Mouse (Mus musculus) embryonic facial prominence, embryonic 12.5 days (tissue): ENCODE results near the gene Ikbip. TPM values are rescaled to one million over a fixed set of nuclear protein-coding genes. Genes with fewer than 3 reads are reported as not detected.

Experiments used
- ATAC-seq: fragments of 200-750 bp; cut with Nextera tagmentation; 2 replicates; pipeline ENCODE4 v1.8.0; 2017; ENCODE audit not compliant: insufficient number of reproducible peaks, insufficient read depth, low FRiP score, low TSS enrichment
- H3K27ac ChIP-seq: fragments of 300-500 bp; sonication (generic); 2 replicates; pipeline ENCODE4 v1.5.1; 2016; ENCODE audit warnings: mild to moderate bottlenecking
- H3K27me3 ChIP-seq: fragments of 300-500 bp; sonication (generic); 2 replicates; pipeline ENCODE4 v1.6.1; 2016; ENCODE audit warnings: mild to moderate bottlenecking, moderate library complexity
- H3K36me3 ChIP-seq: fragments of 300-500 bp; sonication (generic); 2 replicates; pipeline ENCODE4 v1.6.1; 2016; ENCODE audit warnings: mild to moderate bottlenecking
- H3K4me1 ChIP-seq: fragments of 300-500 bp; sonication (generic); 2 replicates; pipeline ENCODE4 v1.6.1; 2016
- H3K4me2 ChIP-seq: fragments of 300-500 bp; sonication (generic); replicated peaks from 2 replicates; pipeline ENCODE4 v1.6.1; 2016; ENCODE audit warnings: mild to moderate bottlenecking, moderate library complexity
- H3K4me3 ChIP-seq: fragments of 300-500 bp; sonication (generic); 2 replicates; pipeline ENCODE4 v1.5.1; 2016; ENCODE audit warnings: mild to moderate bottlenecking
- H3K9ac ChIP-seq: fragments of 300-500 bp; sonication (generic); 2 replicates; pipeline ENCODE4 v1.6.1; 2016; ENCODE audit warnings: mild to moderate bottlenecking, moderate library complexity
- H3K9me3 ChIP-seq: fragments of 300-500 bp; sonication (generic); 2 replicates; pipeline ENCODE4 v1.6.1; 2016; ENCODE audit warnings: mild to moderate bottlenecking, moderate library complexity
- WGBS: fragments of 180-500 bp; shearing (Covaris S2); methylation state at CpG from one replicate; pipeline ENCODE4 v1.1.7; 2016; 5-methylcytosine and 5-hydroxymethylcytosine counted together
- polyA plus RNA-seq: library from polyadenylated mRNA; unstranded; fragments of >200 nt; fragmentation: Nextera tagmentation; extraction: Ambion mirVana; gene quantifications from 2 replicates; pipeline ENCODE4 v1.2.1, GENCODE M21; 2016

Gene Ikbip
- 47.2 and 48.5 TPM in 2 replicates for polyA plus RNA-seq

GRCm38 (mm10) chr10:91082550-91083392, at the start of gene Ikbip, which contains the start of gene Apaf1:
Ikbip (plus strand) TSS chr10:91082940.
Apaf1 (minus strand) TSS chr10:91082770.
- Histone ChIP-seq H3K4me1 (no peaks in the 10 kb centered on the region), H3K36me3 (peaks cover 11% of the 10 kb centered on the region), H3K27ac (peak within 1 kb of the TSS; percentile 83), H3K9me3 (no peaks in the 10 kb centered on the region), H3K9ac (peak within 1 kb of the TSS; percentile 82), H3K27me3 (no peaks in the 10 kb centered on the region), H3K4me3 (peak within 1 kb of the TSS; percentile 89), H3K4me2 (peak within 1 kb of the TSS; percentile 55)
- peak; percentile 97 for ATAC-seq
- WGBS, result under 1% methylated on average over 87 of the region's 87 CpGs

GRCm38 (mm10) chr10:91033942-91034341, 48.8 kb upstream of the Ikbip start:
- H3K4me2 ChIP-seq, result no peak overlapping the region
- no peak overlapping the region for H3K9ac ChIP-seq
- no peaks in the 10 kb centered on the region for H3K9me3 ChIP-seq
- no peak overlapping the region for H3K27ac ChIP-seq
- H3K4me3 ChIP-seq, result no peak overlapping the region
- 29% methylated on average over 8 of the region's 8 CpGs for WGBS
- ATAC-seq, result no peak
- peaks cover 14% of the 10 kb centered on the region; the same call in 1 of the 2 replicates for H3K36me3 ChIP-seq
- no peaks in the 10 kb centered on the region for H3K27me3 ChIP-seq
- H3K4me1 ChIP-seq, result no peaks in the 10 kb centered on the region

- no peaks in the 10 kb centered on the region for H3K27me3 ChIP-seq
- H3K9me3 ChIP-seq, result no peaks in the 10 kb centered on the region
- no peak overlapping the region for H3K4me3 ChIP-seq
- ATAC-seq, result no peak
- WGBS, result 91% methylated on average over 4 of the region's 4 CpGs
- H3K36me3 ChIP-seq, result peaks cover 49% of the 10 kb centered on the region
- no peaks in the 10 kb centered on the region for H3K4me1 ChIP-seq
- H3K9ac ChIP-seq, result no peak overlapping the region
- H3K4me2 ChIP-seq, result no peak overlapping the region
- no peak overlapping the region for H3K27ac ChIP-seq
These were observed 33.0 kb upstream of the Ikbip start for GRCm38 (mm10) chr10:91049696-91050095.

- peaks cover 56% of the 10 kb centered on the region for H3K36me3 ChIP-seq
- 94% methylated on average over 3 of the region's 3 CpGs for WGBS
These were observed 31.6 kb upstream of the Ikbip start for GRCm38 (mm10) chr10:91051156-91051555.

GRCm38 (mm10) chr10:91052734-91053133, 30.0 kb upstream of the Ikbip start:
- Histone ChIP-seq H3K27ac (no peak overlapping the region), H3K4me2 (no peak overlapping the region), H3K9me3 (no peaks in the 10 kb centered on the region), H3K9ac (no peak overlapping the region), H3K4me1 (no peaks in the 10 kb centered on the region), H3K4me3 (no peak overlapping the region), H3K27me3 (no peaks in the 10 kb centered on the region), H3K36me3 (peaks cover 51% of the 10 kb centered on the region)
- ATAC-seq, result no peak

More at GRCm38 (mm10) chr10:91051156-91051555, 31.6 kb upstream of the Ikbip start:
- no peaks in the 10 kb centered on the region for H3K4me1 ChIP-seq
- H3K9me3 ChIP-seq, result no peaks in the 10 kb centered on the region
- H3K27ac ChIP-seq, result no peak overlapping the region
- no peak overlapping the region for H3K4me3 ChIP-seq
- no peak overlapping the region for H3K9ac ChIP-seq
- no peak for ATAC-seq
- H3K27me3 ChIP-seq, result no peaks in the 10 kb centered on the region
- no peak overlapping the region for H3K4me2 ChIP-seq

- Histone ChIP-seq H3K4me1 (no peaks in the 10 kb centered on the region), H3K4me3 (no peak overlapping the region), H3K9me3 (no peaks in the 10 kb centered on the region), H3K4me2 (no peak overlapping the region), H3K36me3 (peaks cover 48% of the 10 kb centered on the region), H3K9ac (no peak overlapping the region), H3K27me3 (no peaks in the 10 kb centered on the region), H3K27ac (no peak overlapping the region)
- WGBS, result 43% methylated on average over 5 of the region's 5 CpGs
- ATAC-seq, result no peak
These were observed 22.0 kb upstream of the Ikbip start for GRCm38 (mm10) chr10:91060742-91061141.

GRCm38 (mm10) chr10:91062355-91062754, 20.4 kb upstream of the Ikbip start:
- WGBS, result 93% methylated on average over 6 of the region's 6 CpGs
- Histone ChIP-seq H3K27me3 (no peaks in the 10 kb centered on the region), H3K27ac (no peak overlapping the region), H3K9ac (no peak overlapping the region), H3K4me3 (no peak overlapping the region), H3K36me3 (peaks cover 59% of the 10 kb centered on the region), H3K9me3 (no peaks in the 10 kb centered on the region), H3K4me2 (no peak overlapping the region), H3K4me1 (no peaks in the 10 kb centered on the region)
- no peak for ATAC-seq

GRCm38 (mm10) chr10:91071768-91072167, 11.0 kb upstream of the Ikbip start:
- Histone ChIP-seq H3K9ac (no peak overlapping the region), H3K9me3 (no peaks in the 10 kb centered on the region), H3K27ac (no peak overlapping the region), H3K4me3 (no peak overlapping the region), H3K4me2 (no peak overlapping the region), H3K27me3 (no peaks in the 10 kb centered on the region), H3K36me3 (peaks cover 44% of the 10 kb centered on the region), H3K4me1 (no peaks in the 10 kb centered on the region)
- 48% methylated on average over 1 of the region's 1 CpGs for WGBS
- no peak for ATAC-seq

- H3K36me3 ChIP-seq, result peaks cover 48% of the 10 kb centered on the region
- 84% methylated on average over 3 of the region's 3 CpGs for WGBS
- no peaks in the 10 kb centered on the region for H3K9me3 ChIP-seq
These were observed 9.4 kb upstream of the Ikbip start for GRCm38 (mm10) chr10:91073345-91073744.

GRCm38 (mm10) chr10:91076667-91077066, 6.1 kb upstream of the Ikbip start:
- no peak overlapping the region for H3K27ac ChIP-seq

More at GRCm38 (mm10) chr10:91073345-91073744, 9.4 kb upstream of the Ikbip start:
- H3K4me3 ChIP-seq, result no peak overlapping the region
- H3K4me1 ChIP-seq, result no peaks in the 10 kb centered on the region
- H3K4me2 ChIP-seq, result no peak overlapping the region
- no peak overlapping the region for H3K9ac ChIP-seq
- no peak overlapping the region for H3K27ac ChIP-seq
- ATAC-seq, result no peak
- no peaks in the 10 kb centered on the region for H3K27me3 ChIP-seq

GRCm38 (mm10) chr10:91080540-91080939, 2.2 kb upstream of the Ikbip start:
- H3K9ac ChIP-seq, result no peak overlapping the region
- no peak for ATAC-seq
- 83% methylated on average over 5 of the region's 5 CpGs for WGBS
- H3K9me3 ChIP-seq, result no peaks in the 10 kb centered on the region
- peaks cover 34% of the 10 kb centered on the region for H3K36me3 ChIP-seq
- H3K27me3 ChIP-seq, result no peaks in the 10 kb centered on the region
- no peak overlapping the region for H3K27ac ChIP-seq
- H3K4me2 ChIP-seq, result no peak overlapping the region
- no peak overlapping the region for H3K4me3 ChIP-seq
- no peaks in the 10 kb centered on the region for H3K4me1 ChIP-seq

More at GRCm38 (mm10) chr10:91076667-91077066, 6.1 kb upstream of the Ikbip start:
- Histone ChIP-seq H3K27me3 (no peaks in the 10 kb centered on the region), H3K9me3 (no peaks in the 10 kb centered on the region), H3K4me3 (no peak overlapping the region), H3K4me1 (no peaks in the 10 kb centered on the region), H3K4me2 (no peak overlapping the region), H3K9ac (no peak overlapping the region), H3K36me3 (peaks cover 48% of the 10 kb centered on the region)
- WGBS, result 88% methylated on average over 2 of the region's 2 CpGs
- no peak for ATAC-seq

- Histone ChIP-seq H3K27ac (peak overlapping the region; percentile 83), H3K4me3 (peak overlapping the region; percentile 89), H3K36me3 (peaks cover 19% of the 10 kb centered on the region), H3K27me3 (no peaks in the 10 kb centered on the region), H3K9me3 (no peaks in the 10 kb centered on the region), H3K9ac (peak overlapping the region; percentile 82), H3K4me2 (peak overlapping the region; percentile 55), H3K4me1 (no peaks in the 10 kb centered on the region)
- ATAC-seq, result peak; percentile 36
- under 1% methylated on average over 27 of the region's 27 CpGs for WGBS
These were observed 707 bp upstream of the Ikbip start for GRCm38 (mm10) chr10:91081959-91082507.
